Mouse (Mus musculus) forebrain, embryonic 16.5 days (tissue): ENCODE measurements around the gene Polh. TPM values are rescaled to one million over a fixed set of nuclear protein-coding genes. Genes with fewer than 3 reads are reported as not detected.
A peak's percentile ranks its signal among the peaks of the same experiment; 100 is the strongest.

Source experiments
- ATAC-seq: fragments of 200-750 bp; cut with Nextera tagmentation; 2 replicates; pipeline ENCODE4 v1.8.0; 2017; ENCODE audit warnings: mild to moderate bottlenecking, moderate library complexity
- H3K27ac ChIP-seq: fragments of 300-500 bp; sonication (generic); 2 replicates; pipeline ENCODE4 v1.5.1; 2014; ENCODE audit warnings: low read length, control low read depth
- H3K27me3 ChIP-seq: fragments of 300-500 bp; sonication (generic); replicated peaks from 2 replicates; pipeline ENCODE4 v1.6.1; 2014; ENCODE audit warnings: low read length; ENCODE audit not compliant: control insufficient read depth, insufficient read depth
- H3K36me3 ChIP-seq: fragments of 300-500 bp; sonication (generic); 2 replicates; pipeline ENCODE4 v1.6.1; 2014; ENCODE audit not compliant: control insufficient read depth, insufficient read depth
- H3K4me1 ChIP-seq: fragments of 300-500 bp; sonication (generic); replicated peaks from 2 replicates; pipeline ENCODE4 v1.6.1; 2014; ENCODE audit warnings: low read length; ENCODE audit not compliant: control insufficient read depth, insufficient read depth
- H3K4me2 ChIP-seq: fragments of 300-500 bp; sonication (generic); 2 replicates; pipeline ENCODE4 v1.6.1; 2014; ENCODE audit warnings: mild to moderate bottlenecking, low read length, control low read depth
- H3K4me3 ChIP-seq: fragments of 300-500 bp; sonication (generic); replicated peaks from 2 replicates; pipeline ENCODE4 v1.5.1; 2014; ENCODE audit warnings: mild to moderate bottlenecking, low read length, control low read depth
- H3K9ac ChIP-seq: fragments of 300-500 bp; sonication (generic); replicated peaks from 2 replicates; pipeline ENCODE4 v1.6.1; 2014; ENCODE audit warnings: low read depth, low read length, control low read depth
- H3K9me3 ChIP-seq: fragments of 300-500 bp; sonication (generic); 2 replicates; pipeline ENCODE4 v1.6.1; 2016; ENCODE audit warnings: low read length; ENCODE audit not compliant: control insufficient read depth
- WGBS: fragments of 180-500 bp; shearing (Covaris S2); extraction: QIAGEN DNeasy Blood & Tissue Kit; methylation state at CpG from one replicate; pipeline ENCODE4 v1.1.7; 2014; 5-methylcytosine and 5-hydroxymethylcytosine counted together
- polyA plus RNA-seq: library from polyadenylated mRNA; unstranded; fragments of >200 nt; fragmentation: Nextera tagmentation; extraction: Ambion mirVana; gene quantifications from 2 replicates; pipeline ENCODE4 v1.2.1, GENCODE M21; 2015

The Polh gene
- polyA plus RNA-seq = 10.0 and 10.2 TPM in 2 replicates

DNA sequence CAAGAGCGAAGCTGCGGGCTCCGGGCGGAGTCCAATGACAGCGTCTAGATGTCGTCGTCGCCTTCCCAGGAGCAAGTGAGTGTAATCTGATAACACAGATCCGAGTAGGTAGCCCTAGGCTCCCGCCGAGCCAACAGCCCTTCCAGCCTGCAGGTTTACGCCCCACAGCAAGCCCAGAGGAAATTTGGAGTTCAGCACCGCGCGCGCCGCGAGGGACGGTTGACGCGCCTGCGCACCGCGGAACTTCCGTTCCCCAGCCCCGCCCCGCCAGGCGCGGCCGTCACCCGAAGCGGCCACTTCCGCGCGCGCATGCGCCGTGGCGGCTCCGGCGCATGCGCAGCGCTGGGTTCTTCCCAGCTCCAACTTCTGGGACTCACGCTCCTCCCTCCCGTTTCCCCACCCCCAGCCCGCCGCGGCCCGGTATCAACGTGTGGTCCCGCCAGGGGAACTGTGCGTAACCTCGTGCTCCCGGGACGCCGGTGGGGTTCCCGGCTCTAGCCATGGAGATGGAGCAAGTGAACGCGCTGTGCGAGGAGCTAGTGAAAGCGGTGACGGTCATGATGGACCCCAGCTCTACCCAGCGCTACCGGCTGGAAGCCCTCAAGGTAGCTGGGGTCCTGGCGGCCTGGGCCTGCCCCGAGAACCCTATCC lies at the start of gene Polh, which contains the start of gene Xpo5:
Gene Polh (minus strand): TSS at position 225 of the 651 bp plus-strand sequence.
Gene Xpo5 (plus strand): TSS at position 362 of the 651 bp plus-strand sequence.
- Histone ChIP-seq H3K4me1 (peaks cover 27% of the 10 kb centered on the region), H3K27ac (peak within 1 kb of the TSS; percentile 84), H3K27me3 (no peaks in the 10 kb centered on the region), H3K9me3 (no peaks in the 10 kb centered on the region), H3K9ac (peak within 1 kb of the TSS; percentile 78), H3K4me2 (peak within 1 kb of the TSS; percentile 94), H3K4me3 (peak within 1 kb of the TSS; percentile 74), H3K36me3 (peaks cover 7% of the 10 kb centered on the region)
- under 1% methylated on average over 64 of the region's 66 CpGs for WGBS
- peak; percentile 97 for ATAC-seq

DNA sequence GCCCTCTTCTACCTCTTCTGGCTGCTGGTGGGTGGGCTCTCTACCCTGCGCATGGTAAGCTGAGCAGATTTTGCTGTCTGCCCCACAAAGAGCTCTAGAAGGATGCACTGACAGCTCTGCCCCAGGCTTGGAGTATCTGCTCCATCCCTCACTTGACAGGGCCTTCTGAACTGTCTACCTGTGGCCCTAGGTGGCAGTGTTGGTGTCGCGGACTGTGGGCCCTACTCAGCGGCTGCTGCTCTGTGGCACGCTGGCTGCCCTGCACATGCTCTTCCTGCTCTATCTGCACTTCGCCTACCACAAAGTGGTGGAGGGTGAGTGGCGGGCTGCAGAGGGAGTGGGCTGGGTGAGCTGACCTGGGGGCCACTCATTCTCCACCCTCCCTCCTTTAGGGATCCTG lies 48.7 kb upstream of the Polh start:
- H3K27ac ChIP-seq = no peak overlapping the region
- peaks cover 20% of the 10 kb centered on the region for H3K36me3 ChIP-seq
- peaks cover 38% of the 10 kb centered on the region for H3K4me1 ChIP-seq
- no peaks in the 10 kb centered on the region for H3K9me3 ChIP-seq
- WGBS = 72% methylated on average over 7 of the region's 7 CpGs
- H3K9ac ChIP-seq = no peak overlapping the region
- H3K4me2 ChIP-seq = no peak overlapping the region
- no peak overlapping the region for H3K4me3 ChIP-seq
- ATAC-seq = no peak
- 0 out of 2 replicates have a peak, but pooled peaks cover 4% of the 10 kb centered on the region for H3K27me3 ChIP-seq

DNA sequence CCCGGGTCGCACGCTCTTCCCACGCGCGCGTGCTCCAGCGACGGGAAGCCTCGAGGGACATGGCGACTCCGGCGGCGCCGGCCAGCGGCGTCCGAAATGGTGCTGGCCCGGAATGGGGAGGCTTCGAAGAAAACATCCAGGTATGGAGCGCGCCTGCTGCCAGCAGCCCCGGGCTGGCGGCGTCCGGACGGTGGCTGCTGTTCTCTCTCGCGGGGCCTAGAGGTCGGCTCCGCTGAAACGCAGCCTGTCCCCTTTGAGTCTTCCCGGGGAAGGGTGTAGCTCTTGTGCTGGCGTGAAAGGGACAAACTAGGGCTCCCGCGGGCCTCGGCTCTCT lies 45.7 kb upstream of the Polh start:
- peak; percentile 34; the same call in 1 of the 2 replicates for ATAC-seq
- Histone ChIP-seq H3K4me3 (peak overlapping the region; percentile 72), H3K27ac (peak overlapping the region; percentile 63), H3K9ac (peak overlapping the region; percentile 89), H3K4me2 (peak overlapping the region; percentile 90), H3K27me3 (no peaks in the 10 kb centered on the region), H3K36me3 (peaks cover 47% of the 10 kb centered on the region), H3K4me1 (peaks cover 20% of the 10 kb centered on the region), H3K9me3 (no peaks in the 10 kb centered on the region)
- under 1% methylated on average over 37 of the region's 37 CpGs for WGBS

DNA sequence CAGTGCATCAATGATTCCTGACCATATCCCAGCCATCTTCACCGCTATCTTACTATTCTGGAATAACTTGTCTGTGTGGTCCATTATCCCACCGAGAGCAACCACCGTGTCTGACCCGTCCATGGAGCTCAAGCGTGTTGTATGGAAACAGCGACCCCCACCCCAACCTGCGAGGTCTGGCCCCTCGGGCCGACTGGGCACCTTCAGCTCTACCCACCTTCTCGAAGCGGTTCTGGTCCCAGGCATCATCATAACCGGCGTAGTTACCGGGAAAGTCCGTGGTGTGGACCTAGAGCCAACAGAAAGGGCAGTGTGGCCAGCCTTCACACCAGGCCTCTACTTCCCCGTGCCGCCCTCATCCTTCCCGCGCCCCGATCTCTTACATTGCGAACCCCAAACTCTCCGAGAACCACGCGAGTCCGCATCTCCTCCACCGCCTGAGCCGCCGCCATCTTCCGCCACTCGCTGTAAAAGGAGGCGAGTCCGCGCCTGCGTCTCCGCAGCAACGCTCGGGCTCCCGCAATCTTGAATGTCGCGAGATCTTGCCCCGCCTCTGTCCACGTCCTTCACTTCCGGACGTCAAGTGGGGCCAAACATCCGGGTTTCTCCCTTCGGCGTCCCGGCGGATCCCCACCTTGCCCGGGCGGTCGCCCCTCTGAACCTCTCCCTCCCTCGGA lies 45.2 kb upstream of the Polh start, which contains the start of the genes Polr1c and Yipf3:
Gene Polr1c (minus strand): TSS at position 543 of the 677 bp plus-strand sequence.
Gene Yipf3 (plus strand): TSS at position 569 of the 677 bp plus-strand sequence.
- peak within 1 kb of the TSS; percentile 89 for H3K9ac ChIP-seq
- H3K4me3 ChIP-seq = peak within 1 kb of the TSS; percentile 72
- H3K4me1 ChIP-seq = peaks cover 18% of the 10 kb centered on the region
- under 1% methylated on average over 50 of the region's 53 CpGs for WGBS
- H3K9me3 ChIP-seq = no peaks in the 10 kb centered on the region
- H3K4me2 ChIP-seq = peak within 1 kb of the TSS; percentile 90
- no peaks in the 10 kb centered on the region for H3K27me3 ChIP-seq
- H3K27ac ChIP-seq = peak within 1 kb of the TSS; percentile 68
- ATAC-seq = peak; percentile 96
- H3K36me3 ChIP-seq = peaks cover 52% of the 10 kb centered on the region

DNA sequence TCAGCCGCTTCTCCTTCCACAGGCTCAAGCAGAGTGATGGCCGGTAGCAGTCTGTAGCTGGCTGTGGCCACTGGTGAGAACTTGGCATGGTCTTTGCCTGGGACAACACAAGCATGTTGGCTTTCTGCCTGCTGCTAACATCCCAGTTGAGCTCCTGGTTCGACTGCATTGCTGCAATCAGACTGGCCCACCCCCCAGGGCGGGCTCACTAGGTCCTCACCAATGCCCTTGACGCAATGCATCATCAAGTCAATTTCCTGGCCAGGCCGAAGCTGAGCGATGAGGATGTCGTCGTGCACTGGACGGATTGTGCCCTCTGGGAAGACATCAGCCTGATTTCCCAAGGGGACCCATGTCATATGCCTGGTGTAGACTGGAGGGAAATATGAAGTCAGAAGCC lies 42.1 kb upstream of the Polh start:
- Histone ChIP-seq H3K4me3 (no peak overlapping the region), H3K9me3 (no peaks in the 10 kb centered on the region), H3K27me3 (no peaks in the 10 kb centered on the region), H3K36me3 (peaks cover 54% of the 10 kb centered on the region), H3K27ac (no peak overlapping the region), H3K4me1 (peaks cover 18% of the 10 kb centered on the region), H3K4me2 (no peak overlapping the region), H3K9ac (no peak overlapping the region)
- 81% methylated on average over 10 of the region's 10 CpGs for WGBS
- ATAC-seq = no peak

DNA sequence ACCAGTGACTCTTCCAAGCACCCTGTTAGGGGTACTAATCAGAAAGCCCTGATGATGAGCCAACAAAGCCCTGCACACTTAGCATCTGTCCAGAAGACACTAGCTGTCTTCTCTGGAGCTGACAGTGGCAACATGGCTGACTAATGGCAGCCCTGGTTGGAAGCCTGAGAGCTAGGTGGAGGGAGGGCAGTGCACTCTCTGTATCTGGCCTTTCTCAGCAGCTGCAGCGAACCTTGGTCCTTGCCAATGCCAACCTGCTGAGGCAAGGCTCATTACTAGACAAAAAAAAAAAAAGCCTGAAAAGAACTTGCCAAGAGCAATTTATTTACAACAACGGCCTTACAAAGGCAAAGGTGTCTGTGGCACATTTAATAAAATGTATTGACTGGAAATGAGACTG lies 41.2 kb upstream of the Polh start:
- Histone ChIP-seq H3K9me3 (no peaks in the 10 kb centered on the region), H3K4me2 (no peak overlapping the region), H3K27ac (no peak overlapping the region), H3K4me1 (peaks cover 10% of the 10 kb centered on the region), H3K9ac (no peak overlapping the region), H3K36me3 (peaks cover 63% of the 10 kb centered on the region), H3K4me3 (no peak overlapping the region), H3K27me3 (no peaks in the 10 kb centered on the region)
- 37% methylated on average over 2 of the region's 2 CpGs for WGBS
- ATAC-seq = no peak

DNA sequence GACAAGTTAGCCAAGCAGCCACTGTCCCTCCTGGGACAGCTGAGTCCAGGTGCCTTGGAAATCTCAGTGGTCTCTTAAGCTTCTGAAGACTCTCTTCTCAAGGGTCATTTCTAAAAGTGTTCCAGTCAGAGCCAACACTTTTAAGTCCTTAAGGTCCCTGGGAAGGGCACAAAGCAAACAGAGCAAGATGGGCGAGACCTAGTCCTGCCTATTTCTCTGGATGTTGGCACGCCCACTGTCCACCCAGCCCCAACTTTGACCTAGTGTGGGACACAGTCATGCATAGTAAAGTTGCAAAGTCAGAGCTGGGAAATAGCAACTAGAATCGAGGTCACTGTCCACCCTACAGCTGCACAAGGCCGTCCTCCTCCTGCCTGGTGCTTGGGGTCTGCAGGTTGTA lies 40.5 kb upstream of the Polh start:
- Histone ChIP-seq H3K4me3 (no peak overlapping the region), H3K9ac (no peak overlapping the region), H3K9me3 (no peaks in the 10 kb centered on the region), H3K27ac (no peak overlapping the region), H3K4me1 (peaks cover 8% of the 10 kb centered on the region), H3K36me3 (peaks cover 64% of the 10 kb centered on the region), H3K27me3 (no peaks in the 10 kb centered on the region), H3K4me2 (no peak overlapping the region)
- WGBS = 90% methylated on average over 4 of the region's 4 CpGs
- ATAC-seq = no peak

DNA sequence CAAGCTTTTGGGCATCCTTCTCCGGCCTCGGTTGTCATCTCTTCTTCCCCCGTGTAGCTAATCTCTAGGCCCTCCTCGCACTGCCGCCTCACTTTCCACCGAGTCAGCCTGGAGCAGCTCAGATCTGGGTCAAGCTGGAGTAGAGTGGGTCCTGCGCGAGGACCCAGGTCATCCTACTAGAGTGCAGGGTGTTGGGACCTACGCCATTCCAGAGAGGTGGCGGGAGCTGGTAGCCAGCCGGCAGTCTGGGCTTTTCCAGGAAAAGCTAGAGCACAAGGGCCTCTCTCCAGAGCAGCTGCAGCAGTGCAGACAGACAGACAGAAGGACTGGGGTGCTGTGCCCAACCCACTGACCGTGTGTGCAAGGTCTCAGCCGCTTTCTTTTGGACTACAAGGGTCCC lies 39.8 kb upstream of the Polh start:
- ATAC-seq = no peak
- 84% methylated on average over 13 of the region's 13 CpGs for WGBS

DNA sequence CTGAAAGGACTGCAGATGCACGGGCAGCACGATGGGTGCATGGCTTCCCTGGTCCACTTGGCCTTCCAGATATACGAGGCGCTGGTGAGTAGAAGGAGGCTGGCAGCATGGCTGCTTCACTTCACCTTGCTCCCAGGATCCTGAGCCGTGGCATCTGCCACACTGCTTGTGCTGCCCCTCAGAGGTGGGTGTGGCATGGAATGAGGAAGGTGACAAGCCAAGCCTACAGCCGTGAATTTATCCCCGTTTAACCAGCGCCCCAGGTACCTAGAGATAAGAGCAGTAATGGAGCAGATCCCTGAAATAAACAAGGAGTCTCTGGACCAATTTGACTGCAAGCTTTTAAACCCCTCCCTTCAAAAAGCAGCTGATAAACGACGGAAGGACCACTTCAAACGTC lies 39.0 kb upstream of the Polh start:
- Histone ChIP-seq H3K36me3 (peaks cover 74% of the 10 kb centered on the region), H3K27me3 (no peaks in the 10 kb centered on the region), H3K4me2 (no peak overlapping the region), H3K9ac (no peak overlapping the region), H3K4me3 (no peak overlapping the region), H3K9me3 (no peaks in the 10 kb centered on the region), H3K4me1 (peaks cover under 1% of the 10 kb centered on the region), H3K27ac (no peak overlapping the region)
- 81% methylated on average over 11 of the region's 11 CpGs for WGBS
- no peak for ATAC-seq

More for the DNA sequence above, 39.8 kb upstream of the Polh start:
- Histone ChIP-seq H3K4me1 (peaks cover 8% of the 10 kb centered on the region), H3K4me2 (no peak overlapping the region), H3K27me3 (no peaks in the 10 kb centered on the region), H3K9ac (no peak overlapping the region), H3K27ac (no peak overlapping the region), H3K4me3 (no peak overlapping the region), H3K9me3 (no peaks in the 10 kb centered on the region), H3K36me3 (peaks cover 66% of the 10 kb centered on the region)
